ENCODE assay signal across 10 mouse cellular contexts in genomic region chr2:166273312-166274015, GRCm38 (mm10).
DNase-seq lines count a peak whose midpoint lies in the region; ATAC-seq lines count a peak whose summit lies in the region.
"Had no signal": no experiment of that assay in that cellular context is flagged by ENCODE, and none has a peak within 500 bp of the region (broad histone marks: within the 10 kb centered on the region; RNA-seq: fewer than 3 reads in every experiment).

No protein-coding gene starts in this region.

- DNase-seq in right cerebral cortex, postnatal 4 days, result peak; percentile 31
- DNase-seq in right cerebral cortex, postnatal 36 days (ENCODE audit: low spot score in 2 of 2), result no peak
- DNase-seq in intestine, embryonic 14.5 days (ENCODE audit: low spot score), result peak; percentile 72
- peak; percentile 52 for DNase-seq in yolk sac, embryonic 10.5 days (ENCODE audit: low spot score)
- DNase-seq in T-cell, adult 2 months (ENCODE audit: low spot score), result no peak
- no peak for DNase-seq in spleen, adult 18-20 months
- no peak for DNase-seq in gastrocnemius, postnatal 4 days (ENCODE audit: low spot score in 2 of 2)
- DNase-seq: right cerebral cortex, adult 18-20 months had no signal

- ATAC-seq in intestine, embryonic 14.5 days (replicated peaks; ENCODE audit: low FRiP score, low TSS enrichment, low read depth), result peak; percentile 53; the same call in 1 of the 2 replicates
- peak; percentile 74; the same call in 1 of the 2 replicates for ATAC-seq in lung, embryonic 16.5 days (ENCODE audit: low read depth)

- H3K27ac ChIP-seq in intestine, embryonic 14.5 days (ENCODE audit: low read depth), result peak overlapping the region; percentile 65
- no peak overlapping the region for H3K27ac ChIP-seq in lung, embryonic 16.5 days (ENCODE audit: low read length)

- no peaks in the 10 kb centered on the region for H3K9me3 ChIP-seq in intestine, embryonic 14.5 days (ENCODE audit: control insufficient read depth, low read length)
- H3K9me3 ChIP-seq in lung, embryonic 16.5 days (ENCODE audit: control insufficient read depth, low read length), result no peaks in the 10 kb centered on the region

- H3K4me1 ChIP-seq in intestine, embryonic 14.5 days (replicated peaks; ENCODE audit: control insufficient read depth, insufficient read depth, low read length), result peaks cover 16% of the 10 kb centered on the region
- peaks cover 9% of the 10 kb centered on the region for H3K4me1 ChIP-seq in lung, embryonic 16.5 days (replicated peaks; ENCODE audit: control insufficient read depth, insufficient read depth, low read length)

- peak overlapping the region; percentile 30 for H3K4me2 ChIP-seq in intestine, embryonic 14.5 days (ENCODE audit: low read length)
- 0 out of 2 replicates have a peak overlapping the region, but pooled peaks have one; percentile 21 for H3K4me2 ChIP-seq in lung, embryonic 16.5 days (ENCODE audit: low read depth, low read length)

- no peaks in the 10 kb centered on the region for H3K36me3 ChIP-seq in intestine, embryonic 14.5 days (ENCODE audit: control insufficient read depth, insufficient read depth, low read length)
- H3K36me3 ChIP-seq in lung, embryonic 16.5 days (ENCODE audit: control insufficient read depth, insufficient read depth, low read length), result no peaks in the 10 kb centered on the region

- H3K9ac ChIP-seq in intestine, embryonic 14.5 days (ENCODE audit: low read length), result no peak overlapping the region
- H3K9ac ChIP-seq in lung, embryonic 16.5 days (ENCODE audit: low read length), result no peak overlapping the region; the same call in 1 of the 2 replicates

- WGBS in intestine, embryonic 14.5 days, result 24% methylated on average over 23 of the region's 23 CpGs
- WGBS in lung, embryonic 16.5 days, result 35% methylated on average over 23 of the region's 23 CpGs

- H3K27me3 ChIP-seq in intestine, embryonic 14.5 days (replicated peaks; ENCODE audit: control insufficient read depth, insufficient read depth, low read length), result no peaks in the 10 kb centered on the region
- H3K27me3 ChIP-seq in lung, embryonic 16.5 days (ENCODE audit: control insufficient read depth, insufficient read depth, low read depth, low read length), result 0 out of 2 replicates have a peak, but pooled peaks cover 2% of the 10 kb centered on the region

- H3K4me3 ChIP-seq in intestine, embryonic 14.5 days (ENCODE audit: low read depth, low read length), result no peak overlapping the region
- H3K4me3 ChIP-seq in lung, embryonic 16.5 days (ENCODE audit: low read length), result no peak overlapping the region
- H3K4me3 ChIP-seq: erythroblast, embryonic 14.5 days had no signal

Comparison
In these comparisons a context has a peak if more than half of its experiments do, and no peak if none do; other contexts are left out.
1. DNase-seq: peak in right cerebral cortex, postnatal 4 days (single experiment), intestine, embryonic 14.5 days (single experiment) and yolk sac, embryonic 10.5 days (single experiment); none in right cerebral cortex, postnatal 36 days (0 of 2), T-cell, adult 2 months (single experiment), spleen, adult 18-20 months (0 of 2) and gastrocnemius, postnatal 4 days (0 of 2).